Mouse (Mus musculus) heart, adult 2 months (tissue): ENCODE results near the gene Rnf225. TPM values are rescaled to one million over a fixed set of nuclear protein-coding genes. Genes with fewer than 3 reads are reported as not detected.
"Not testable (repeated sequence)": the region's sequence is repeated elsewhere in the genome, so short reads cannot be mapped to it uniquely, and the experiment has no call there.

Experiments
- DNase-seq, 2 experiments: peaks; one replicate each; pipeline ENCODE4 v3.0.0; 2021
- H3K27ac ChIP-seq: fragments of 200-600 bp; 2 replicates; pipeline ENCODE4 v1.8.1; 2022
- H3K27me3 ChIP-seq: fragments of 200-500 bp; 2 replicates; pipeline ENCODE4 v1.6.1; 2012; ENCODE audit warnings: mild to moderate bottlenecking, low read length, inconsistent platforms, mixed read lengths; ENCODE audit not compliant: control insufficient read depth, insufficient read depth
- H3K36me3 ChIP-seq: fragments of 200-500 bp; 2 replicates; pipeline ENCODE4 v1.6.1; 2012; ENCODE audit warnings: low read length, inconsistent platforms; ENCODE audit not compliant: control insufficient read depth, insufficient read depth
- H3K4me1 ChIP-seq: fragments of 200-500 bp; 2 replicates; pipeline ENCODE4 v1.6.1; 2011; ENCODE audit warnings: low read length; ENCODE audit not compliant: control insufficient read depth, insufficient read depth
- H3K4me3 ChIP-seq: fragments of 200-600 bp; 2 replicates; pipeline ENCODE4 v1.8.1; 2022
- H3K79me2 ChIP-seq: fragments of 200-500 bp; replicated peaks from 2 replicates; pipeline ENCODE4 v1.6.1; 2012; ENCODE audit warnings: mild to moderate bottlenecking, inconsistent platforms, low read length, moderate library complexity, mixed read lengths; ENCODE audit not compliant: control insufficient read depth, insufficient read depth
- H3K9ac ChIP-seq: fragments of 200-500 bp; 2 replicates; pipeline ENCODE4 v1.6.1; 2012; ENCODE audit warnings: low read depth, mild to moderate bottlenecking, control low read depth, inconsistent platforms, low read length, mixed read lengths
- CTCF ChIP-seq: fragments of 200-600 bp; IDR thresholded peaks from 2 replicates; pipeline ENCODE4 v1.8.1; 2022; ENCODE audit warnings: antibody characterized with exemption, mild to moderate bottlenecking, moderate library complexity
- EP300 ChIP-seq: fragments of 200-500 bp; IDR thresholded peaks from 2 replicates; pipeline ENCODE4 v1.6.1; 2011; ENCODE audit warnings: low read depth, low read length, control low read depth; ENCODE audit not compliant: insufficient read depth
- POLR2A ChIP-seq: fragments of 200-500 bp; IDR thresholded peaks from 2 replicates; pipeline ENCODE4 v1.6.1; 2011; ENCODE audit warnings: mild to moderate bottlenecking, low read depth, low read length, control low read depth; ENCODE audit not compliant: insufficient read depth
- WGBS: fragments of 180-500 bp; shearing (Covaris S2); methylation state at CpG from one replicate; pipeline ENCODE4 v1.1.7; 2018; 5-methylcytosine and 5-hydroxymethylcytosine counted together
- intact Hi-C: fragments of 180-260 bp; cut with DNase I; formaldehyde crosslinking; loops from one replicate; pipeline ENCODE4 v1.15.1; 2025
- polyA plus RNA-seq: library from polyadenylated mRNA; depleted of rRNA; stranded (reverse); fragments of >200 nt; gene quantifications from 2 replicates; pipeline ENCODE4 v1.2.3, GENCODE M21; 2012
- total RNA-seq, 2 experiments: library from RNA; stranded (reverse); gene quantifications; 2 replicates each; pipeline ENCODE4 v1.2.3; 2021

The Rnf225 gene
- total and polyA plus RNA-seq, 3 experiments = 0.14 to 0.23 (median 0.18) TPM

- H3K36me3 ChIP-seq = no peaks in the 10 kb centered on the region
- intact Hi-C loops = no loop called here
- H3K4me1 ChIP-seq = no peaks in the 10 kb centered on the region
- DNase-seq = no peak
- H3K4me3 ChIP-seq = no peak overlapping the region
- no peaks in the 10 kb centered on the region for H3K79me2 ChIP-seq
- TF ChIP-seq CTCF (no peak), EP300 (no peak), POLR2A (no peak)
- no peak overlapping the region for H3K9ac ChIP-seq
- no peak overlapping the region for H3K27ac ChIP-seq
- whole genome bisulfite sequencing = 54% methylated on average over 3 of the region's 3 CpGs
- no peaks in the 10 kb centered on the region for H3K27me3 ChIP-seq
Observed at GRCm38 (mm10) chr7:12934808-12935207, 7.6 kb downstream of the Rnf225 start.

- H3K4me1 ChIP-seq, H3K79me2 ChIP-seq, H3K4me3 ChIP-seq, H3K27ac ChIP-seq, H3K27me3 ChIP-seq, H3K36me3 ChIP-seq, H3K9ac ChIP-seq, DNase-seq, intact Hi-C loops: not testable (repeated sequence)
- WGBS = 86% methylated on average over 4 of the region's 4 CpGs
Observed at GRCm38 (mm10) chr7:12937254-12937803, 10.1 kb downstream of the Rnf225 start.

GRCm38 (mm10) chr7:12940599-12940998, 13.4 kb downstream of the Rnf225 start:
- no peak for DNase-seq
- H3K36me3 ChIP-seq = no peaks in the 10 kb centered on the region
- intact Hi-C loops = no loop called here
- H3K27ac ChIP-seq = no peak overlapping the region
- no peak overlapping the region for H3K9ac ChIP-seq
- no peaks in the 10 kb centered on the region for H3K27me3 ChIP-seq
- 66% methylated on average over 4 of the region's 4 CpGs for WGBS
- no peaks in the 10 kb centered on the region for H3K79me2 ChIP-seq
- no peak overlapping the region for H3K4me3 ChIP-seq
- no peaks in the 10 kb centered on the region for H3K4me1 ChIP-seq
- no peak for TF ChIP-seq CTCF
- no peak for TF ChIP-seq POLR2A
- no peak for TF ChIP-seq EP300

- H3K4me3 ChIP-seq = no peak overlapping the region
- no peaks in the 10 kb centered on the region for H3K27me3 ChIP-seq
- H3K36me3 ChIP-seq = no peaks in the 10 kb centered on the region
- TF ChIP-seq CTCF (peak; percentile 55), POLR2A (no peak)
- H3K27ac ChIP-seq = no peak overlapping the region
- intact Hi-C loops = no loop called here
- no peaks in the 10 kb centered on the region for H3K4me1 ChIP-seq
- no peak overlapping the region for H3K9ac ChIP-seq
- no peak for DNase-seq
- no peaks in the 10 kb centered on the region for H3K79me2 ChIP-seq
Observed at GRCm38 (mm10) chr7:12943488-12943887, 16.3 kb downstream of the Rnf225 start.

- Histone ChIP-seq H3K9ac (peak overlapping the region; percentile 55), H3K79me2 (no peaks in the 10 kb centered on the region), H3K27ac (peak overlapping the region; percentile 72), H3K36me3 (no peaks in the 10 kb centered on the region), H3K27me3 (no peaks in the 10 kb centered on the region), H3K4me1 (peaks cover 2% of the 10 kb centered on the region), H3K4me3 (peak overlapping the region; percentile 76)
- peak; percentile 44; the same call in 1 of the 2 replicates for TF ChIP-seq EP300
- peak; percentile 58; the same call in 1 of the 2 replicates for TF ChIP-seq POLR2A
- TF ChIP-seq CTCF = peak; percentile 37
- 5% methylated on average over 35 of the region's 35 CpGs for WGBS
- intact Hi-C loops = loop anchor here (2.0 kb wide), 3 partner anchors 16 to 30 kb away; partner anchors contain the start of genes Rnf225 and Zfp324
- DNase-seq = peak; percentile 87 to 95
Observed at GRCm38 (mm10) chr7:12949032-12949871, 22.0 kb downstream of the Rnf225 start.

GRCm38 (mm10) chr7:12949872-12950229, 22.6 kb downstream of the Rnf225 start:
- WGBS = under 1% methylated on average over 16 of the region's 16 CpGs
- peaks cover 2% of the 10 kb centered on the region for H3K4me1 ChIP-seq
- DNase-seq = no peak
- peak overlapping the region; percentile 72 for H3K27ac ChIP-seq
- H3K36me3 ChIP-seq = no peaks in the 10 kb centered on the region
- H3K27me3 ChIP-seq = no peaks in the 10 kb centered on the region
- no peak for TF ChIP-seq EP300
- no peak for TF ChIP-seq CTCF
- no peak for TF ChIP-seq POLR2A
- H3K9ac ChIP-seq = peak overlapping the region; percentile 55
- no peaks in the 10 kb centered on the region for H3K79me2 ChIP-seq
- intact Hi-C loops = loop anchor here (2.0 kb wide), 3 partner anchors 15 to 29 kb away; partner anchors contain the start of genes Rnf225 and Zfp324
- H3K4me3 ChIP-seq = peak overlapping the region; percentile 76
